Mouse (Mus musculus) hindbrain, embryonic 11.5 days (tissue): ENCODE results near the gene Phldb3. TPM values are rescaled to one million over a fixed set of nuclear protein-coding genes. Genes with fewer than 3 reads are reported as not detected.

Experiments
- ATAC-seq: fragments of 200-750 bp; cut with Nextera tagmentation; 2 replicates; pipeline ENCODE4 v1.8.0; 2017; ENCODE audit warnings: mild to moderate bottlenecking, moderate TSS enrichment, moderate library complexity; ENCODE audit not compliant: low FRiP score
- DNase-seq: peaks from one replicate; pipeline ENCODE4 v3.0.0-alpha.2; 2015; ENCODE audit warnings: low spot score
- H3K27ac ChIP-seq: fragments of 300-500 bp; sonication (generic); 2 replicates; pipeline ENCODE4 v1.5.1; 2014; ENCODE audit warnings: mild to moderate bottlenecking, low read depth, low read length
- H3K27me3 ChIP-seq: fragments of 300-500 bp; sonication (generic); 2 replicates; pipeline ENCODE4 v1.6.1; 2014; ENCODE audit warnings: mild to moderate bottlenecking, low read length, moderate library complexity, mixed read lengths; ENCODE audit not compliant: control insufficient read depth, insufficient read depth
- H3K36me3 ChIP-seq: fragments of 300-500 bp; sonication (generic); 2 replicates; pipeline ENCODE4 v1.6.1; 2014; ENCODE audit warnings: mild to moderate bottlenecking, low read length, moderate library complexity, mixed read lengths; ENCODE audit not compliant: control insufficient read depth, insufficient read depth
- H3K4me1 ChIP-seq: fragments of 300-500 bp; sonication (generic); replicated peaks from 2 replicates; pipeline ENCODE4 v1.6.1; 2014; ENCODE audit warnings: low read length, mixed read lengths; ENCODE audit not compliant: control insufficient read depth, insufficient read depth
- H3K4me2 ChIP-seq: fragments of 300-500 bp; sonication (generic); replicated peaks from 2 replicates; pipeline ENCODE4 v1.6.1; 2014; ENCODE audit warnings: mild to moderate bottlenecking, low read depth, low read length
- H3K4me3 ChIP-seq: fragments of 300-500 bp; sonication (generic); 2 replicates; pipeline ENCODE4 v1.5.1; 2014; ENCODE audit warnings: low read depth, low read length
- H3K9ac ChIP-seq: fragments of 300-500 bp; sonication (generic); 2 replicates; pipeline ENCODE4 v1.6.1; 2014; ENCODE audit warnings: low read depth, low read length
- H3K9me3 ChIP-seq: fragments of 300-500 bp; sonication (generic); 2 replicates; pipeline ENCODE4 v1.6.1; 2016; ENCODE audit warnings: low read length; ENCODE audit not compliant: control insufficient read depth
- WGBS: fragments of 180-500 bp; shearing (Covaris S2); extraction: QIAGEN DNeasy Blood & Tissue Kit; methylation state at CpG from one replicate; pipeline ENCODE4 v1.1.7; 2014; 5-methylcytosine and 5-hydroxymethylcytosine counted together
- polyA plus RNA-seq: library from polyadenylated mRNA; unstranded; fragments of >200 nt; fragmentation: Nextera tagmentation; extraction: Ambion mirVana; gene quantifications from 2 replicates; pipeline ENCODE4 v1.2.1, GENCODE M21; 2014

Phldb3 gene
- polyA plus RNA-seq, 1 experiment from 2014 or later: 0.09 TPM

- 89% methylated on average over 9 of the region's 9 CpGs for WGBS
- DNase-seq: no peak
Measured at GRCm38 (mm10) chr7:24676575-24676974, 66.0 kb downstream of the Phldb3 start, which contains the start of gene Tex101. TSS of gene Tex101 (minus strand) at chr7:24676675.

More at GRCm38 (mm10) chr7:24676575-24676974, 66.0 kb downstream of the Phldb3 start, which contains the start of gene Tex101:
- no peak within 1 kb of the TSS for H3K27ac ChIP-seq
- ATAC-seq: no peak
- H3K36me3 ChIP-seq: no peaks in the 10 kb centered on the region
- H3K27me3 ChIP-seq: no peaks in the 10 kb centered on the region
- no peaks in the 10 kb centered on the region for H3K4me1 ChIP-seq
- no peak within 1 kb of the TSS for H3K4me2 ChIP-seq
- H3K4me3 ChIP-seq: no peak within 1 kb of the TSS
- H3K9ac ChIP-seq: no peak within 1 kb of the TSS
- no peaks in the 10 kb centered on the region for H3K9me3 ChIP-seq

Other genes with a start within 250 kb of the Phldb3 start
- 2.4 and 3.5 TPM in 2 replicates for gene Kcnn4, start 240.5 kb upstream of the Phldb3 start, polyA plus RNA-seq
- 18.4 and 21.3 TPM in 2 replicates for gene Smg9, start 211.1 kb upstream of the Phldb3 start, polyA plus RNA-seq
- gene Irgc1, start 158.5 kb upstream of the Phldb3 start, polyA plus RNA-seq: not detected in 2 replicates
- gene Plaur, start 148.3 kb upstream of the Phldb3 start, polyA plus RNA-seq: 1.7 and 2.1 TPM in 2 replicates
- 8.8 and 12.6 TPM in 2 replicates for gene Cadm4, start 128.7 kb upstream of the Phldb3 start, polyA plus RNA-seq
- gene Zfp428, start 103.8 kb upstream of the Phldb3 start, polyA plus RNA-seq: 82.4 and 87.7 TPM in 2 replicates
- gene AC161166.1, start 98.3 kb upstream of the Phldb3 start, polyA plus RNA-seq: 0.59 and 0.90 TPM in 2 replicates
- gene Irgq, start 80.1 kb upstream of the Phldb3 start, polyA plus RNA-seq: 12.8 and 14.2 TPM in 2 replicates
- 0.28 TPM in 1 of 2 replicates, not detected in the other for gene Pinlyp, start 64.6 kb upstream of the Phldb3 start, polyA plus RNA-seq
- gene Xrcc1, start 64.5 kb upstream of the Phldb3 start, polyA plus RNA-seq: 78.0 and 94.5 TPM in 2 replicates
- 19.8 and 20.6 TPM in 2 replicates for gene Ethe1, start 23.2 kb upstream of the Phldb3 start, polyA plus RNA-seq
- gene Zfp575, start 23.1 kb upstream of the Phldb3 start, polyA plus RNA-seq: 0.93 and 1.2 TPM in 2 replicates
- 0.73 and 1.6 TPM in 2 replicates for gene Lypd3, start 25.8 kb downstream of the Phldb3 start, polyA plus RNA-seq
- gene Tex101, start 65.9 kb downstream of the Phldb3 start, polyA plus RNA-seq: not detected in 2 replicates
- gene BC049730, start 98.5 kb downstream of the Phldb3 start, polyA plus RNA-seq: not detected in 2 replicates
- gene Gm4763, start 116.1 kb downstream of the Phldb3 start, polyA plus RNA-seq: not detected in 2 replicates
- not detected in 2 replicates for gene Cd177, start 149.5 kb downstream of the Phldb3 start, polyA plus RNA-seq
- gene Ceacam10, start 166.4 kb downstream of the Phldb3 start, polyA plus RNA-seq: not detected in 2 replicates